In genomic region chr19:44683191-44683590, GRCm38 (mm10) we compare ENCODE assay signal across 14 mouse cellular contexts.
"Had no signal": no experiment of that assay in that cellular context is flagged by ENCODE, and none has a peak within 500 bp of the region (broad histone marks: within the 10 kb centered on the region; RNA-seq: fewer than 3 reads in every experiment).

No protein-coding gene starts in this region.

- H3K9me3 ChIP-seq: megakaryocyte, embryonic 14.5 days; midbrain, embryonic 12.5 days; stomach, embryonic 15.5 days had no signal

- H3K36me3 ChIP-seq: midbrain, embryonic 12.5 days; stomach, embryonic 15.5 days had no signal

- H3K9ac ChIP-seq: liver, embryonic 14.5 days; lung, embryonic 14.5 days; midbrain, embryonic 12.5 days; stomach, embryonic 15.5 days had no signal

- H3K27ac ChIP-seq: liver, embryonic 14.5 days; macrophage; midbrain, embryonic 12.5 days; stomach, embryonic 15.5 days; stomach, postnatal 0 days had no signal

- ATAC-seq: midbrain, embryonic 16.5 days had no signal

- DNase-seq: lung, adult 18-20 months; lung, postnatal 10 days; right cerebral cortex, postnatal 14 days; thymus, adult 2 months; thymus, postnatal 25 days; thymus, postnatal 4 days had no signal
